Mouse (Mus musculus): ENCODE results near the gene Bax. TPM values are rescaled to one million over a fixed set of nuclear protein-coding genes. Genes with fewer than 3 reads are reported as not detected.
"Not testable (repeated sequence)": the region's sequence is repeated elsewhere in the genome, so short reads cannot be mapped to it uniquely, and the experiment has no call there.

Bax gene
- total and polyA plus RNA-seq, 3 experiments: 195 to 273 (median 233) TPM

DNA sequence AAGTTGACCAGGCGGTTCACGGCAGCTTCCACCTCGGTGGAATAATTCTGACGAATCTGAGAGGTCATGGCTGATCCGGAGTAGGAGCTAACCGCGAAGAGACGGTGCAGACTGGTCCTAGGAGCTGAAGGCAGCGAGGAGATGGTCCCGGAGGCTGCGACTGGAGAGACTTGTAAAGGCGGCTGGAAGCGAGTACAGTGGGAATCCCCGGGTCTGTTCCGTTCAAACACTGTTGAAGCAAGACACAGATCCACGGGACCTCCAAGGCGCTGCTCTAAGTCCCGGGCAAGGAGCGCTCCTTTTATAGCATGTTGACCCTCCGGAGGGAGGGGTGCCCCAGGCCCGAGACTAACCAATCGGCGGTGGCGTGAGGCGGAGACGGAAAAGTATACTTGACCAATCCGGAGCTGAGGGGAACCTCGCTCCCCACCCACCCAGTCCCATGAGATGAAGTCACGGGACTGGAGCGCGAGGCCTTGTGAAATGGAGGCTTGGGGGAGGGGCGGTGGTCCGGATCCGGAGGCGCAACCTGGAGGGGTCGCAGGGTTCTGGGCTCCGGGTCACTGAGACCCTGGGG is 7.0 kb downstream of the Bax start, which contains the start of gene Ftl1:
Gene Ftl1, minus strand, starts transcription at position 321 of the 577 bp plus-strand sequence.
- peaks cover 35% of the 10 kb centered on the region for H3K79me2 ChIP-seq (replicated peaks; ENCODE audit: control insufficient read depth, extremely low read depth, insufficient read depth, poor library complexity, severe bottlenecking)
- H3K9me3 ChIP-seq (replicated peaks; ENCODE audit: low read length); H3K27me3 ChIP-seq (replicated peaks); dilution Hi-C loops (cut with MboI; ENCODE audit: extremely low pct_ligation_motif_present, extremely low pct_unique_long_range_greater_than_20kb, low sequenced_read_pairs): not testable (repeated sequence)
- peak within 1 kb of the TSS; percentile 91 for H3K9ac ChIP-seq (ENCODE audit: insufficient read depth, low read depth)
- in situ Hi-C loops (cut with MboI; ENCODE audit: low pct_ligation_motif_present, low pct_unique_long_range_greater_than_20kb, low sequenced_read_pairs): loop anchor here (10.0 kb wide), 1 partner anchor 225 kb away; the partner anchor contains the start of gene Ntn5
- peak; percentile 98 for DNase-seq (ENCODE audit: extremely low read depth)
- H3K36me3 ChIP-seq (replicated peaks in 1 of 2; ENCODE audit: control insufficient read depth in 1 of 2, insufficient read depth in 1 of 2, low read length in 1 of 2): peaks cover 50 to 72% of the 10 kb centered on the region in 2 experiments
- peak; percentile 86; the same call in 1 of the 2 replicates for TF ChIP-seq POLR2AphosphoS2 (IDR thresholded peaks at IDR 0.05; ENCODE audit: low read depth, low read length)
- TF ChIP-seq NELFE (IDR thresholded peaks at IDR 0.05; ENCODE audit: low read depth, low read length): peak; percentile 86
- 0 out of 2 replicates have a peak, but pooled peaks have one; percentile 44 for TF ChIP-seq MEF2A (IDR thresholded peaks at IDR 0.05; ENCODE audit: borderline replicate concordance, low read depth, low read length)
- TF ChIP-seq HCFC1 (IDR thresholded peaks at IDR 0.05; ENCODE audit: low read depth, low read length): peak; percentile 42
- peak; percentile 67 for TF ChIP-seq USF1 (IDR thresholded peaks at IDR 0.05; ENCODE audit: low read depth, low read length)
- peak; percentile 91 for TF ChIP-seq POLR2A (IDR thresholded peaks at IDR 0.05; ENCODE audit: low read depth, low read length)
- TF ChIP-seq CHD2 (IDR thresholded peaks at IDR 0.05; ENCODE audit: low read length): peak; percentile 77; the same call in 1 of the 2 replicates
- TF ChIP-seq ZMIZ1 (IDR thresholded peaks at IDR 0.05; ENCODE audit: low read depth, low read length): peak; percentile 96
- TF ChIP-seq ELF1 (IDR thresholded peaks at IDR 0.05; ENCODE audit: low read depth, low read length): peak; percentile 48; the same call in 1 of the 2 replicates
- peak; percentile 35; the same call in 1 of the 2 replicates for TF ChIP-seq ETS1 (conservative IDR thresholded peaks at IDR 0.05; ENCODE audit: low read depth, low read length)
- peak; percentile 98 for TF ChIP-seq BHLHE40 (IDR thresholded peaks at IDR 0.05; ENCODE audit: low read depth, low read length)
- TF ChIP-seq MXI1 (IDR thresholded peaks at IDR 0.05; ENCODE audit: low read depth, low read length): peak; percentile 55; the same call in 1 of the 2 replicates
- 0 out of 2 replicates have a peak, but pooled peaks have one; percentile 18 for TF ChIP-seq KAT2A (IDR thresholded peaks at IDR 0.05; ENCODE audit: insufficient replicate concordance, low read length)
- peak; percentile 87 for TF ChIP-seq MAZ (IDR thresholded peaks at IDR 0.05; ENCODE audit: low read depth, low read length)
- peak; percentile 63 for TF ChIP-seq TCF12 (IDR thresholded peaks at IDR 0.05; ENCODE audit: low read depth, low read length)
- peak; percentile 38; the same call in 1 of the 2 replicates for TF ChIP-seq SIN3A (IDR thresholded peaks at IDR 0.05; ENCODE audit: low read length)
- TF ChIP-seq TBP (conservative IDR thresholded peaks at IDR 0.05; ENCODE audit: low read depth, low read length): peak; percentile 95
- H3K27ac ChIP-seq (ENCODE audit: insufficient read depth, low read depth): peak within 1 kb of the TSS; percentile 80
- peaks cover 16 to 52% of the 10 kb centered on the region in 2 experiments for H3K4me1 ChIP-seq (ENCODE audit: control insufficient read depth in 1 of 2, insufficient read depth in 2 of 2)
- peak within 1 kb of the TSS; percentile 76 to 96 (median 77) for H3K4me3 ChIP-seq (replicated peaks in 1 of 3; ENCODE audit: low read depth in 2 of 3, low read length in 2 of 3, poor library complexity in 1 of 3)
- peak within 1 kb of the TSS; percentile 93 for H3K4me2 ChIP-seq (ENCODE audit: insufficient read depth, low read depth, poor library complexity, severe bottlenecking)
